Mouse (Mus musculus) intestine, embryonic 16.5 days (tissue): Measurements from ENCODE around the gene Gm28102. TPM values are rescaled to one million over a fixed set of nuclear protein-coding genes. Genes with fewer than 3 reads are reported as not detected.
"Not testable (repeated sequence)": the region's sequence is repeated elsewhere in the genome, so short reads cannot be mapped to it uniquely, and the experiment has no call there.

Experiments used
- ATAC-seq: fragments of 200-750 bp; cut with Nextera tagmentation; 2 replicates; pipeline ENCODE4 v1.8.0; 2017; ENCODE audit warnings: moderate TSS enrichment, moderate library complexity
- H3K27ac ChIP-seq: fragments of 300-500 bp; sonication (generic); 2 replicates; pipeline ENCODE4 v1.5.1; 2014; ENCODE audit warnings: mild to moderate bottlenecking, low read length
- H3K27me3 ChIP-seq: fragments of 300-500 bp; sonication (generic); replicated peaks from 2 replicates; pipeline ENCODE4 v1.6.1; 2014; ENCODE audit warnings: low read length, control low read depth, mixed read lengths; ENCODE audit not compliant: control insufficient read depth, insufficient read depth
- H3K36me3 ChIP-seq: fragments of 300-500 bp; sonication (generic); 2 replicates; pipeline ENCODE4 v1.6.1; 2014; ENCODE audit warnings: low read length, control low read depth; ENCODE audit not compliant: control insufficient read depth, insufficient read depth
- H3K4me1 ChIP-seq: fragments of 300-500 bp; sonication (generic); 2 replicates; pipeline ENCODE4 v1.6.1; 2014; ENCODE audit warnings: low read length, control low read depth, mixed read lengths; ENCODE audit not compliant: control insufficient read depth, insufficient read depth
- H3K4me2 ChIP-seq: fragments of 300-500 bp; sonication (generic); 2 replicates; pipeline ENCODE4 v1.6.1; 2014; ENCODE audit warnings: low read depth, low read length, control low read depth
- H3K4me3 ChIP-seq: fragments of 300-500 bp; sonication (generic); 2 replicates; pipeline ENCODE4 v1.5.1; 2014; ENCODE audit warnings: mild to moderate bottlenecking, low read length
- H3K9ac ChIP-seq: fragments of 300-500 bp; sonication (generic); 2 replicates; pipeline ENCODE4 v1.6.1; 2014; ENCODE audit warnings: low read depth, low read length
- H3K9me3 ChIP-seq: fragments of 300-500 bp; sonication (generic); 2 replicates; pipeline ENCODE4 v1.6.1; 2016; ENCODE audit warnings: low read length, control low read depth; ENCODE audit not compliant: control insufficient read depth
- WGBS: fragments of 180-500 bp; shearing (Covaris S2); extraction: QIAGEN DNeasy Blood & Tissue Kit; methylation state at CpG from one replicate; pipeline ENCODE4 v1.1.7; 2014; 5-methylcytosine and 5-hydroxymethylcytosine counted together
- polyA plus RNA-seq: library from polyadenylated mRNA; unstranded; fragments of >200 nt; fragmentation: Nextera tagmentation; extraction: Ambion mirVana; gene quantifications from 2 replicates; pipeline ENCODE4 v1.2.1, GENCODE M21; 2015

Gm28102 gene
- not detected in 2 replicates for polyA plus RNA-seq

- H3K4me1 ChIP-seq, H3K36me3 ChIP-seq, H3K27me3 ChIP-seq, H3K27ac ChIP-seq, H3K9me3 ChIP-seq, H3K4me2 ChIP-seq, H3K9ac ChIP-seq, ATAC-seq, H3K4me3 ChIP-seq: not testable (repeated sequence)
- WGBS = no CpG with 5 or more reads among the region's 7 CpGs
Measured at GRCm38 (mm10) chrY:88053015-88053414, at the start of gene Gm28102. Gene Gm28102 (plus strand): TSS chrY:88053315.
